Mouse (Mus musculus): Measurements from ENCODE around the gene Zfp697. TPM values are rescaled to one million over a fixed set of nuclear protein-coding genes. Genes with fewer than 3 reads are reported as not detected.
"Not testable (repeated sequence)": the region's sequence is repeated elsewhere in the genome, so short reads cannot be mapped to it uniquely, and the experiment has no call there.

Zfp697 gene
- total and polyA plus RNA-seq, 2 experiments from 2014 or later = 18.1 to 39.5 TPM

DNA sequence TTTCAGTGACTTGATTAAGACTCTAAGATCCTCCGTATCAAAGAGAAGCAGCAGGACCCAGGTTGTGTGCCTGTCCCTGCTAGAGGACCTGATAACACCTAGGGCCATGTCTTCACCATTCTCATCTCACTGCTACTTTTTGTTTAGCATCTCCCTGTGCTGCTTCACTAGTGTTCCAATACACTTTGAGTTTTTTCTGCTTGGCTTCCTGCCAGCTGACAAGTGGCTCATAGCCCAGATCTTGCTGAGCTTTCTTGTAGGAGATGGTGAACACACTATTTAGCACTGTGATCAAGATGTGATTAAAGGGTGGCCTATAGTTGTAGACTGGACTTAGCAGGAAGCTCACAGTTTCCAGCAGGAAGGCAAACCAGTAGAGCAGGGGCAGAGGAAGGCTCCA, 198.8 kb downstream of the Zfp697 start:
- not testable (repeated sequence) for H3K9ac ChIP-seq (replicated peaks; ENCODE audit: low read length, poor library complexity, severe bottlenecking); H3K4me1 ChIP-seq (ENCODE audit: insufficient read depth, low read length); H3K36me3 ChIP-seq (ENCODE audit: insufficient read depth, low read length); H3K9me3 ChIP-seq (ENCODE audit: low read length); H3K27ac ChIP-seq (ENCODE audit: low read depth, low read length); H3K4me2 ChIP-seq (ENCODE audit: low read depth, low read length, poor library complexity, severe bottlenecking); ATAC-seq (ENCODE audit: low FRiP score); H3K4me3 ChIP-seq (ENCODE audit: low read depth, low read length); H3K27me3 ChIP-seq (ENCODE audit: insufficient read depth, low read length)
- 80% methylated on average over 1 of the region's 1 CpGs for WGBS
- DNase-seq (ENCODE audit: low spot score) = peak; percentile 69

DNA sequence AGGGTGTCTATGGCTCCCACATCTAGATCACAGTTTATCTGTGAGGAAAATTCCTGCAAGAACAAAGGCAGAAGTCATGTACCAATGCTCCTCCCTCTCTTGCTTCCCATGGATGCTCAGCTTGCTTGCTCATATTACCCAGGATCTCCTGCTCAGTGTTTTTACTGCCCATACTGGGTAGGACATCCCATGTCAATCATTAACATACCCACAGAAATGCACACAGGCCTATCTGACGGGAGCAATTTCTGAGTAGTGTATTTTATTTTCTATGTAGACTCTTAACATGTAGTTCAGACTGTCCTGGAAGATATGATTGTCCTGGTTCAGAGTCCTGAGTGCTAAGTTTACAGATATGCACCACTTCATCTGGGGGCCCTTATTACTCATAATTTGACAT, 199.9 kb downstream of the Zfp697 start:
- H3K36me3 ChIP-seq (ENCODE audit: insufficient read depth, low read length); H3K4me1 ChIP-seq (ENCODE audit: insufficient read depth, low read length); ATAC-seq (ENCODE audit: low FRiP score); H3K27me3 ChIP-seq (ENCODE audit: insufficient read depth, low read length); H3K27ac ChIP-seq (ENCODE audit: low read depth, low read length); H3K4me2 ChIP-seq (ENCODE audit: low read depth, low read length, poor library complexity, severe bottlenecking); H3K4me3 ChIP-seq (ENCODE audit: low read depth, low read length); DNase-seq (ENCODE audit: low spot score); H3K9ac ChIP-seq (replicated peaks; ENCODE audit: low read length, poor library complexity, severe bottlenecking); H3K9me3 ChIP-seq (ENCODE audit: low read length): not testable (repeated sequence)
- WGBS = no CpG with 5 or more reads among the region's 1 CpGs

DNA sequence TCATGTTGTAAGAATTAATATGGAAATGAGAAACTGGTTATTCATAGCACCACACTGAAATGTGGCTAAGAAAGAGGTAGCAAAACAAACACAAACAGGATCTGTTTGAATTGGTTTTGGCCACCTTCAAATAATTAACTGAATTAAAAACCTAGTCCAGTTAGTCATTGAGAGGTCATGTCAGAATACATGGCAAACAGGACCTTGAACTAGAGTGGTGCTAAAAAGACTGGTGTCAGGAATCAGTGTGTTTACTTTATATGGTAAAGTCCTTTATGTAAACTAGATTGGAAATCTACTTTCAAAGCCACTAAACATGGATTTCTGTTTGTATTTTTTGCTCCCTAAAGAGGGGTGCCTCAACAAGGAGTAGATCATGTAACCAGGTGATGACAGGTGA, 200.4 kb downstream of the Zfp697 start:
- H3K9me3 ChIP-seq (ENCODE audit: low read length); DNase-seq (ENCODE audit: low spot score); H3K4me3 ChIP-seq (ENCODE audit: low read depth, low read length); H3K27me3 ChIP-seq (ENCODE audit: insufficient read depth, low read length); H3K4me2 ChIP-seq (ENCODE audit: low read depth, low read length, poor library complexity, severe bottlenecking); H3K27ac ChIP-seq (ENCODE audit: low read depth, low read length); H3K4me1 ChIP-seq (ENCODE audit: insufficient read depth, low read length); ATAC-seq (ENCODE audit: low FRiP score); H3K9ac ChIP-seq (replicated peaks; ENCODE audit: low read length, poor library complexity, severe bottlenecking); H3K36me3 ChIP-seq (ENCODE audit: insufficient read depth, low read length): not testable (repeated sequence)

DNA sequence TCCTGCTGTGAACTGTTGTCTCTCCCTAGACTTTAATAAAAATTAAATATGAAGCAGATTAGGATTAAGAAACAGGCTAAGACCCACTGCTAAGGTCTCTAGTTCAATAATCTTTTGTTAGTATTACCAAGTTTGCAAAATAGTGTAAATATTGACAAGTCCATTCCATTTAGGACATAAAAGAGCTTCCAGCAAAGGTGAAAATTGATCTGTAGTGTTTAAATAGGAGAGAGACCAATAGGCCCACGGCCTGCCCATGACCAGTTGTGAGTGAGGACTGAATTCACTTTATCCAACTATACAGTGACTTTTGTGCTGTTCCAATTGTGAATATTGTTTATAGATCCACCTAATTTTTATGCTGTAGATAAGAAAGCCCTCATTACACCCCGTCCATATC, 205.5 kb downstream of the Zfp697 start:
- 89% methylated on average over 2 of the region's 2 CpGs for WGBS
- Histone ChIP-seq H3K9ac (replicated peaks; ENCODE audit: low read length, poor library complexity, severe bottlenecking) (no peak overlapping the region), H3K27ac (ENCODE audit: low read depth, low read length) (no peak overlapping the region), H3K4me2 (ENCODE audit: low read depth, low read length, poor library complexity, severe bottlenecking) (no peak overlapping the region), H3K4me3 (ENCODE audit: low read depth, low read length) (no peak overlapping the region), H3K9me3 (ENCODE audit: low read length) (no peaks in the 10 kb centered on the region), H3K27me3 (ENCODE audit: insufficient read depth, low read length) (no peaks in the 10 kb centered on the region), H3K4me1 (ENCODE audit: insufficient read depth, low read length) (no peaks in the 10 kb centered on the region), H3K36me3 (ENCODE audit: insufficient read depth, low read length) (no peaks in the 10 kb centered on the region)
- TF ChIP-seq CTCF (IDR thresholded peaks at IDR 0.05) = no peak
- no peak for DNase-seq (ENCODE audit: low spot score)
- no peak for ATAC-seq (ENCODE audit: low FRiP score)

DNA sequence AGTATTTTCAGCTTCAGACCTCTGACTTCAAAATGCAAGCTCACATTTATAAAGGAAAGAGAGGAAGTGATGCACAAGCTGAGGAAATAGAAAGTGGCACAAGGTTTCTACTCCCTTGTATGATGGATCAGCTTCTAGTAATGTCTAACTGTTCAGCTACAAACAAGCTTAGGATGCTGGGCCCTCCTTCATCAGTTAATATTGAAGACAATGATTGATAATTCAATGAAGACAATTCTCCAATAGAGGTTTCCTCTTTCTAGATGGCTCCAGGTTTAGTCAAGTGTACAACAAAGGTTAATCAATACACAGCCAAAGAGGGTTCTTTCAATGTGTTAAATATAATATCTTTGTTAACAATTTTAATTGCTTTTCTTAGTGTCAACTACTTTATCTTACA, 206.4 kb downstream of the Zfp697 start, which contains the start of gene Gm10681:
Gene Gm10681 (minus strand): TSS at position 101 of the 400 bp plus-strand sequence.
- Histone ChIP-seq H3K9ac (replicated peaks; ENCODE audit: low read length, poor library complexity, severe bottlenecking) (no peak within 1 kb of the TSS), H3K36me3 (ENCODE audit: insufficient read depth, low read length) (no peaks in the 10 kb centered on the region), H3K27ac (ENCODE audit: low read depth, low read length) (no peak within 1 kb of the TSS), H3K4me3 (ENCODE audit: low read depth, low read length) (no peak within 1 kb of the TSS), H3K4me2 (ENCODE audit: low read depth, low read length, poor library complexity, severe bottlenecking) (no peak within 1 kb of the TSS), H3K9me3 (ENCODE audit: low read length) (no peaks in the 10 kb centered on the region), H3K27me3 (ENCODE audit: insufficient read depth, low read length) (no peaks in the 10 kb centered on the region), H3K4me1 (ENCODE audit: insufficient read depth, low read length) (no peaks in the 10 kb centered on the region)
- no peak for ATAC-seq (ENCODE audit: low FRiP score)
- no peak for DNase-seq (ENCODE audit: low spot score)
- TF ChIP-seq CTCF (IDR thresholded peaks at IDR 0.05) = no peak

DNA sequence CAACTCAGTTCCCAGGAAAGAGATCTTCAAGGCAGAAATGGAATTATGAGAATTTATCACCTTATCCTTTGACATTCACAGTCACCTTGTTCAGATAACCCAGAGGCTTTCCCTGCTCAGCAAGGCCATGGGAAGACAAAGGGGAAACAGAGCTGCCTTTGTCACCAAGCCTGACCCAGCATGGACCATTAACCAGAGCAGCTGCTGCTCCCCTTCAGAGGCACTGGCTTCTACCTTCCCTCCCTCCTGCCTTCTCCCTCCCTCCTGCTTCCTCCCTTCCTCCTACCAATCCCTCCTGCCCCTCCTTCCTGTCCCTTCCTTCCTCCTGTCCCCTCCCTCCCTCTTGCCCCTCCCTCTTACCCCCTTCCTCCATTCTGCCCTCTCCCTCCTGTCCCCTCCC, 231.3 kb downstream of the Zfp697 start:
- H3K9me3 ChIP-seq (ENCODE audit: low read length); H3K4me3 ChIP-seq (ENCODE audit: low read depth, low read length); H3K27ac ChIP-seq (ENCODE audit: low read depth, low read length); ATAC-seq (ENCODE audit: low FRiP score); H3K9ac ChIP-seq (replicated peaks; ENCODE audit: low read length, poor library complexity, severe bottlenecking); H3K36me3 ChIP-seq (ENCODE audit: insufficient read depth, low read length); DNase-seq (ENCODE audit: low spot score); H3K27me3 ChIP-seq (ENCODE audit: insufficient read depth, low read length); H3K4me2 ChIP-seq (ENCODE audit: low read depth, low read length, poor library complexity, severe bottlenecking); H3K4me1 ChIP-seq (ENCODE audit: insufficient read depth, low read length): not testable (repeated sequence)

DNA sequence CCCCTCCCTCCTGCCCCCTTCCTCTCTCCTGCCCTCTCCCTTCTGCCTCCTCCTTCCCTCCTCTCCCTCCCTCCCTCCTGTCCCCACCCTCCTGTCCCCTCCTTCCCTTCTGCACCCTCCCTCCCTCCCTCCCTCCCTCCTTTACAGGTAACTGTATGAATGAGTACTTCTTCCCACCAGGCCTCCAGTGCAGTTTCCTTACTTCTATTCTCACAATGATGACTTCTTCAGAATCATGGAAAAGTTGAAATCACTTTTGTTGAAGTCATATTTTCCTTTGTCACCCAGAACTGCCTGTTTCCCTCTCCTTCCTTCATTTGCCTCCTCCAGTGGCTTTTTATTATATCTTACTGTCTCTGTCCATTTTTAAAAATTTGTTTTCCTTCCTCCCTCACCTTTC, 231.7 kb downstream of the Zfp697 start:
- TF ChIP-seq CTCF (IDR thresholded peaks at IDR 0.05) = no peak
- no peak for DNase-seq (ENCODE audit: low spot score)
- Histone ChIP-seq H3K27ac (ENCODE audit: low read depth, low read length) (no peak overlapping the region), H3K4me1 (ENCODE audit: insufficient read depth, low read length) (no peaks in the 10 kb centered on the region), H3K4me3 (ENCODE audit: low read depth, low read length) (no peak overlapping the region), H3K4me2 (ENCODE audit: low read depth, low read length, poor library complexity, severe bottlenecking) (no peak overlapping the region), H3K36me3 (ENCODE audit: insufficient read depth, low read length) (no peaks in the 10 kb centered on the region), H3K9ac (replicated peaks; ENCODE audit: low read length, poor library complexity, severe bottlenecking) (no peak overlapping the region), H3K9me3 (ENCODE audit: low read length) (no peaks in the 10 kb centered on the region), H3K27me3 (ENCODE audit: insufficient read depth, low read length) (no peaks in the 10 kb centered on the region)
- ATAC-seq (ENCODE audit: low FRiP score) = no peak

DNA sequence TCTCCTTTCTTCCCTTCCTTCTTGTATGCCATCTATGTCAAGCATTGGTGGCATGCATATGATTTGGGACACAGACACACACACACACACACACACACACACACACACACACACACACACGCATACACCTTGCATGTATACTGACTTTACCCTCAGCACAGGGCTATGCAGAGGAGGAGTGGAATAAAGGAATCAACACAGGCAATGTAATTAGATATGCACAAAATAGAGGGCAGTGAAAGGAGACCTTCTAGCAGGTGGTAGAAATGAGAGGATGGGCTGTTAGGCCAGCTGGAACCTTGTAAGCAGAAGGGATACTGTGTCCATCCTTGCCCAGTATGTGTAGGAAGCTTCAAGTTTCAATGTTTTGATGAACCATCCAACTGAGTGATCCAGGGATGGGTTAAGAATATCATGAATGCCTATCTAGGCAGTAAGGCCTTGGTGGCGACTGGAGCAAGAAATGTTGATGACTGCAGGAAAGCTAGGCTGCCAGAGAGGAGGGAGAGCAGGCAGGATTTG, 232.2 kb downstream of the Zfp697 start:
- H3K27me3 ChIP-seq (ENCODE audit: insufficient read depth, low read length); ATAC-seq (ENCODE audit: low FRiP score); H3K4me1 ChIP-seq (ENCODE audit: insufficient read depth, low read length); H3K36me3 ChIP-seq (ENCODE audit: insufficient read depth, low read length); H3K9ac ChIP-seq (replicated peaks; ENCODE audit: low read length, poor library complexity, severe bottlenecking); DNase-seq (ENCODE audit: low spot score); H3K4me3 ChIP-seq (ENCODE audit: low read depth, low read length); H3K27ac ChIP-seq (ENCODE audit: low read depth, low read length); H3K9me3 ChIP-seq (ENCODE audit: low read length); H3K4me2 ChIP-seq (ENCODE audit: low read depth, low read length, poor library complexity, severe bottlenecking): not testable (repeated sequence)
- WGBS = 71% methylated on average over 2 of the region's 2 CpGs
